Mouse (Mus musculus) liver, embryonic 12.5 days (tissue): ENCODE data around the gene Gm16181. TPM values are rescaled to one million over a fixed set of nuclear protein-coding genes. Genes with fewer than 3 reads are reported as not detected.
A peak's percentile ranks its signal among the peaks of the same experiment; 100 is the strongest.
"Not testable (repeated sequence)": the region's sequence is repeated elsewhere in the genome, so short reads cannot be mapped to it uniquely, and the experiment has no call there.

ENCODE experiments used
- ATAC-seq: fragments of 200-750 bp; cut with Nextera tagmentation; 2 replicates; pipeline ENCODE4 v1.8.0; 2017; ENCODE audit warnings: moderate number of reproducible peaks, mild to moderate bottlenecking, moderate library complexity
- H3K27ac ChIP-seq: fragments of 300-500 bp; sonication (generic); 2 replicates; pipeline ENCODE4 v1.5.1; 2016; ENCODE audit warnings: mild to moderate bottlenecking
- H3K27me3 ChIP-seq: fragments of 300-500 bp; sonication (generic); replicated peaks from 2 replicates; pipeline ENCODE4 v1.6.1; 2016; ENCODE audit warnings: mild to moderate bottlenecking, moderate library complexity
- H3K36me3 ChIP-seq: fragments of 300-500 bp; sonication (generic); 2 replicates; pipeline ENCODE4 v1.6.1; 2016; ENCODE audit warnings: mild to moderate bottlenecking, moderate library complexity
- H3K4me1 ChIP-seq: fragments of 300-500 bp; sonication (generic); 2 replicates; pipeline ENCODE4 v1.6.1; 2016
- H3K4me2 ChIP-seq: fragments of 300-500 bp; sonication (generic); 2 replicates; pipeline ENCODE4 v1.6.1; 2016; ENCODE audit warnings: mild to moderate bottlenecking, moderate library complexity
- H3K4me3 ChIP-seq: fragments of 300-500 bp; sonication (generic); 2 replicates; pipeline ENCODE4 v1.5.1; 2016; ENCODE audit warnings: mild to moderate bottlenecking, moderate library complexity
- H3K9ac ChIP-seq: fragments of 300-500 bp; sonication (generic); 2 replicates; pipeline ENCODE4 v1.6.1; 2016; ENCODE audit warnings: mild to moderate bottlenecking, moderate library complexity
- H3K9me3 ChIP-seq: fragments of 300-500 bp; sonication (generic); replicated peaks from 2 replicates; pipeline ENCODE4 v1.6.1; 2016; ENCODE audit warnings: mild to moderate bottlenecking, moderate library complexity
- WGBS: fragments of 180-500 bp; shearing (Covaris S2); methylation state at CpG from one replicate; pipeline ENCODE4 v1.1.7; 2016; ENCODE audit not compliant: insufficient replicate concordance; 5-methylcytosine and 5-hydroxymethylcytosine counted together
- polyA plus RNA-seq: library from polyadenylated mRNA; unstranded; fragments of >200 nt; fragmentation: Nextera tagmentation; extraction: Ambion mirVana; gene quantifications from 2 replicates; pipeline ENCODE4 v1.2.1, GENCODE M21; 2016

Gm16181 gene
- polyA plus RNA-seq, 1 experiment from 2014 or later: 0.42 TPM

- Histone ChIP-seq H3K9ac (no peak overlapping the region), H3K9me3 (no peaks in the 10 kb centered on the region), H3K4me3 (no peak overlapping the region), H3K27me3 (0 out of 2 replicates have a peak, but pooled peaks cover 12% of the 10 kb centered on the region), H3K27ac (peak overlapping the region; percentile 62; the same call in 1 of the 2 replicates), H3K4me1 (peaks cover 43% of the 10 kb centered on the region), H3K4me2 (peak overlapping the region; percentile 26), H3K36me3 (peaks cover 32% of the 10 kb centered on the region)
- ATAC-seq: peak; percentile 32
- 15% methylated on average over 18 of the region's 18 CpGs for WGBS
Observed at GRCm38 (mm10) chr17:35218516-35219193, 2.0 kb upstream of the Gm16181 start.

GRCm38 (mm10) chr17:35219601-35220041, 1.0 kb upstream of the Gm16181 start:
- no peak overlapping the region for H3K4me2 ChIP-seq
- 16% methylated on average over 6 of the region's 6 CpGs for WGBS

GRCm38 (mm10) chr17:35222299-35222698, 1.7 kb downstream of the Gm16181 start:
- Histone ChIP-seq H3K27me3 (no peaks in the 10 kb centered on the region), H3K9me3 (no peaks in the 10 kb centered on the region), H3K4me2 (no peak overlapping the region), H3K4me3 (no peak overlapping the region), H3K36me3 (peaks cover 47% of the 10 kb centered on the region), H3K27ac (peak overlapping the region; percentile 17; the same call in 1 of the 2 replicates), H3K9ac (no peak overlapping the region), H3K4me1 (peaks cover 49% of the 10 kb centered on the region)
- no peak for ATAC-seq
- WGBS: 52% methylated on average over 6 of the region's 6 CpGs

More at GRCm38 (mm10) chr17:35219601-35220041, 1.0 kb upstream of the Gm16181 start:
- H3K36me3 ChIP-seq: peaks cover 35% of the 10 kb centered on the region
- peaks cover 40% of the 10 kb centered on the region for H3K4me1 ChIP-seq
- no peaks in the 10 kb centered on the region for H3K9me3 ChIP-seq
- H3K9ac ChIP-seq: no peak overlapping the region
- 0 out of 2 replicates have a peak, but pooled peaks cover 5% of the 10 kb centered on the region for H3K27me3 ChIP-seq
- H3K27ac ChIP-seq: peak overlapping the region; percentile 4; the same call in 1 of the 2 replicates
- H3K4me3 ChIP-seq: no peak overlapping the region
- ATAC-seq: no peak

- Histone ChIP-seq H3K4me2 (no peak overlapping the region), H3K4me3 (no peak overlapping the region), H3K9me3 (no peaks in the 10 kb centered on the region), H3K36me3 (peaks cover 69% of the 10 kb centered on the region), H3K27ac (no peak overlapping the region), H3K9ac (no peak overlapping the region), H3K27me3 (no peaks in the 10 kb centered on the region), H3K4me1 (peaks cover 35% of the 10 kb centered on the region)
- 86% methylated on average over 4 of the region's 4 CpGs for WGBS
- no peak for ATAC-seq
Observed at GRCm38 (mm10) chr17:35224641-35225040, 4.0 kb downstream of the Gm16181 start.

DNA sequence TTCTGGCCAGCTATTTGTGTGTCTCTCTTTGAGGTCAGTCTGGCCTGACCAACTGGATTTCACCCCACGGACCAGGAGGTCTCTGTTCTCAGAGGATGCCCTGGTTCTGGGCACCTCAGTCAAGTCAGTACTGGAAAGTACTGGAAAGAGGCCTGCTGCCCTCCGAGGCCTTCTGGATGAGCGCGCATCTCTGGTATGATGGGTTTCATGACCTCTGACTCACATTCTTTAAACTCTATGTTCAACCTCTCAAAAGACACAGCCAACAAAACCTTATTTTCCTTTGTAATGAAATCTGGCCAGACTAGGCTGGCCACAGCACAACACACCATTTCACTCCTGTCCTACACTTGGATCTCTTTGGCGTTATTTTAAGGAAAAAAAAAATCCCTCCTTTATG, 4.8 kb downstream of the Gm16181 start:
- Histone ChIP-seq H3K27me3 (no peaks in the 10 kb centered on the region), H3K4me3 (no peak overlapping the region), H3K4me1 (peaks cover 27% of the 10 kb centered on the region), H3K9ac (no peak overlapping the region), H3K27ac (no peak overlapping the region), H3K9me3 (no peaks in the 10 kb centered on the region), H3K4me2 (no peak overlapping the region), H3K36me3 (peaks cover 69% of the 10 kb centered on the region)
- 90% methylated on average over 5 of the region's 5 CpGs for WGBS
- ATAC-seq: no peak

GRCm38 (mm10) chr17:35226561-35227046, 6.0 kb downstream of the Gm16181 start:
- peaks cover 71% of the 10 kb centered on the region for H3K36me3 ChIP-seq
- H3K4me3 ChIP-seq: no peak overlapping the region
- ATAC-seq: no peak
- peaks cover 34% of the 10 kb centered on the region for H3K4me1 ChIP-seq
- no peak overlapping the region for H3K4me2 ChIP-seq
- H3K27ac ChIP-seq: no peak overlapping the region
- no peaks in the 10 kb centered on the region for H3K27me3 ChIP-seq
- no peaks in the 10 kb centered on the region for H3K9me3 ChIP-seq
- 67% methylated on average over 14 of the region's 14 CpGs for WGBS
- no peak overlapping the region for H3K9ac ChIP-seq

DNA sequence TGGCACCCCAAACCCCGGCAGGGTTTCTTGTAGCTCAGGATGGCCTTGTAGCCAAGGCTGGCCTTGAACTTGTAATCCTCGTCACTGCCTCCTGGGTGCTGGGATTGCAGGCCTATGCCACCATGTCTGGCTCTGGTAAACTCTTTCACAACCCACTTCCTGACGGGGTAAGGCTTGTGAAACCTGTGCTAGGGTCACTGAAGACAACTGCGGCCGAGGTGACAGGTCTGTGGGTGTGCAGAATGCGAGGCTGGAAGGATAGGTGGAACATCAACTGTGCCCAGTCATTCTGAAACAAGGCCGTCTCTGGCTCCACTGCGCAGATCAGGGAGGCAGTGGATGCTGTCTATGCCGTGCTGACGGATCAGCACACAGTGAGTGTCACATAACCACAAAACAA, 10.4 kb downstream of the Gm16181 start:
- peaks cover 57% of the 10 kb centered on the region for H3K36me3 ChIP-seq
- ATAC-seq: no peak
- WGBS: 80% methylated on average over 10 of the region's 10 CpGs

GRCm38 (mm10) chr17:35232043-35232442, 11.4 kb downstream of the Gm16181 start:
- peaks cover 54% of the 10 kb centered on the region for H3K4me1 ChIP-seq
- no peaks in the 10 kb centered on the region for H3K27me3 ChIP-seq
- H3K4me2 ChIP-seq: peak overlapping the region; percentile 96
- peak overlapping the region; percentile 49; the same call in 1 of the 2 replicates for H3K27ac ChIP-seq
- H3K36me3 ChIP-seq: peaks cover 57% of the 10 kb centered on the region
- no peak for ATAC-seq
- no peaks in the 10 kb centered on the region for H3K9me3 ChIP-seq
- 11% methylated on average over 12 of the region's 12 CpGs for WGBS
- no peak overlapping the region for H3K9ac ChIP-seq
- H3K4me3 ChIP-seq: 0 out of 2 replicates have a peak overlapping the region, but pooled peaks have one; percentile 3

More for the DNA sequence above, 10.4 kb downstream of the Gm16181 start:
- Histone ChIP-seq H3K4me1 (peaks cover 57% of the 10 kb centered on the region), H3K4me3 (no peak overlapping the region), H3K9ac (no peak overlapping the region), H3K27ac (no peak overlapping the region), H3K27me3 (no peaks in the 10 kb centered on the region), H3K9me3 (no peaks in the 10 kb centered on the region), H3K4me2 (no peak overlapping the region)

DNA sequence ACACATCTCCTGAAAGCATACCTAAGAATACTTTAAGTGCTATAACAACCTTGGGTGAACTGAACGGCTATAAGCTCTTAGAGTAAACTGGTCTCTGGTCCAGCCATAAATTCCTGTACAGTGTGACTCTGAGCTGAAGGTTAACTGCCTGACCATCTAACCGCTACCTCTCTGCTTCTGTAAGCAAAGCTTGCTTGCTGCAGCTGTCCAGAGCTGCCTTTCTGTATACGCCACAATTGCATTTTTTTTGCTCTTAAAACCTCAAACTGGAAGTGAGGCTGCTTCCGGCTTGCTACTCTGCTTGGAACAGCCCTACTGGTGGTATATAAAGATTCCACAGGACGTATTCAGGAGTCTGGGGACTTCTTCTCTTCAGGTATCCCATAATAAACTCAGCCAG, 12.0 kb downstream of the Gm16181 start:
- H3K27ac ChIP-seq: peak overlapping the region; percentile 49
- no peaks in the 10 kb centered on the region for H3K27me3 ChIP-seq
- H3K4me2 ChIP-seq: peak overlapping the region; percentile 96
- no peak for ATAC-seq
- H3K4me3 ChIP-seq: 0 out of 2 replicates have a peak overlapping the region, but pooled peaks have one; percentile 3
- 67% methylated on average over 5 of the region's 5 CpGs for WGBS
- H3K36me3 ChIP-seq: peaks cover 52% of the 10 kb centered on the region
- H3K9ac ChIP-seq: no peak overlapping the region
- H3K4me1 ChIP-seq: peaks cover 56% of the 10 kb centered on the region
- no peaks in the 10 kb centered on the region for H3K9me3 ChIP-seq

DNA sequence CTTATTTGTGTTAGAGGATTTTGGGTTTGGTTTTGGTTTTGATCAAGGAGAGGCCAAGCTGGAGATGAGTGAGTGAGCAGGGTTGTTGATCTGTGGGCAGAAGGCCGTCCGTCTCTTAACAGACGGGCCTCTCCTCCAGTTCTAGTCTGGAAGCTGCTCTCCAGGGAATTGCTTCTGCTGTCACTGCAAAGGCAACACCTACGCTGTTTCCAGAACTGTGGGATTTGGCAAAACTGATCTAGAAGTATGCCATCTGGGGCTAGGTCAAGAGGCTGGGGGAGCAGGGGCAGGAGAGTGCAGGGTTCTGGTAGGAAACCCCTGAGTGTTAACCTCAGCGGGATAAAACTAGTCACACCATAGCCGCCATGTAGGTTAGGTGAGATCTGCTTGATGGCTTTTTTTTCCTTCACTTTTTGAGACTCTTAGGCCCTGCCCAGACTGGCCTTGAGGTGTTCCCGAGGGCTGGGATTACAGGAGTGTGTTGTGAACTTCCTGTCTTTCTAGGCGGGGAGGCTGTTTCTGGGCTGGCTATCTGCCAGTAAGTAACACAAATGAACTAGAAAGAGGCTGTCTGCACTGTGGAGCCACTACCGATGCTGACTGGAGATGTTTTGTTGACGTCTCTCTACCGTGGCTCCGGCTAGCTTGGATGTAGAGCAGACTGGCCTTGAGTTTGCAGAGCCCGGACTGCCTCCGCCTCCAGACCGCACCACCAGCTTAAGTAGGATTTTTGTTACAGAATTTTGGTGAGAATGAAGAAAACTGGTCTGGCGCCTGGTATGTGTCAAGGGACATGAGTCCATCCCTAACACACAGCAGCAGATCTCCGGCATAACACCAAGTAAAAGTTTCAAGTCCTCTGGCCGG, 12.7 kb downstream of the Gm16181 start, which contains the start of gene Atp6v1g2:
TSS of gene Atp6v1g2 (plus strand) at position 547 of the 867 bp plus-strand sequence.
- Histone ChIP-seq H3K27ac (peak within 1 kb of the TSS; percentile 90), H3K9me3 (no peaks in the 10 kb centered on the region), H3K4me1 (peaks cover 56% of the 10 kb centered on the region), H3K4me2 (peak within 1 kb of the TSS; percentile 96), H3K27me3 (no peaks in the 10 kb centered on the region), H3K36me3 (peaks cover 45% of the 10 kb centered on the region), H3K9ac (peak within 1 kb of the TSS; percentile 90), H3K4me3 (peak within 1 kb of the TSS; percentile 77)
- no peak for ATAC-seq
- WGBS: 71% methylated on average over 18 of the region's 18 CpGs

GRCm38 (mm10) chr17:35234090-35234489, 13.5 kb downstream of the Gm16181 start:
- WGBS: 62% methylated on average over 7 of the region's 7 CpGs
- peaks cover 56% of the 10 kb centered on the region for H3K4me1 ChIP-seq

More at GRCm38 (mm10) chr17:35234090-35234489, 13.5 kb downstream of the Gm16181 start:
- Histone ChIP-seq H3K4me3 (peak overlapping the region; percentile 77), H3K36me3 (peaks cover 38% of the 10 kb centered on the region), H3K9ac (0 out of 2 replicates have a peak overlapping the region, but pooled peaks have one; percentile 90), H3K4me2 (peak overlapping the region; percentile 96), H3K27ac (peak overlapping the region; percentile 49)
- H3K27me3 ChIP-seq, H3K9me3 ChIP-seq, ATAC-seq: not testable (repeated sequence)
